Mouse (Mus musculus) embryonic fibroblast, embryonic 13.5 days (primary cell): ENCODE results near the gene Herc1. TPM values are rescaled to one million over a fixed set of nuclear protein-coding genes. Genes with fewer than 3 reads are reported as not detected.

Experiments used
- H3K27ac ChIP-seq: 2 replicates; pipeline ENCODE4 v1.5.1; 2012; ENCODE audit warnings: low read length, control low read depth, inconsistent platforms; ENCODE audit not compliant: insufficient read depth
- H3K4me1 ChIP-seq: 2 replicates; pipeline ENCODE4 v1.6.1; 2011; ENCODE audit warnings: low read length; ENCODE audit not compliant: control insufficient read depth, insufficient read depth
- H3K4me3 ChIP-seq: 2 replicates; pipeline ENCODE4 v1.5.1; 2011; ENCODE audit warnings: mild to moderate bottlenecking, control low read depth, low read length; ENCODE audit not compliant: insufficient read depth
- CTCF ChIP-seq: IDR thresholded peaks from 2 replicates; pipeline ENCODE4 v1.5.1; 2011; ENCODE audit warnings: mild to moderate bottlenecking, control low read depth, low read length, moderate library complexity, borderline replicate concordance; ENCODE audit not compliant: insufficient read depth
- POLR2A ChIP-seq: IDR thresholded peaks from 2 replicates; pipeline ENCODE4 v1.6.1; 2011; ENCODE audit warnings: low read depth, mild to moderate bottlenecking, control low read depth, low read length, moderate library complexity
- polyA plus RNA-seq: library from polyadenylated mRNA; stranded (reverse); fragments of >200 nt; gene quantifications from 2 replicates; pipeline ENCODE4 v1.2.4, GENCODE M21; 2011; ENCODE audit warnings: low read depth; ENCODE audit not compliant: missing spikeins, insufficient read length

The Herc1 gene
- polyA plus RNA-seq, 1 experiment: 34.9 TPM

GRCm38 (mm10) chr9:66326879-66327278 lies 23.4 kb upstream of the Herc1 start:
- H3K4me1 ChIP-seq: no peaks in the 10 kb centered on the region
- TF ChIP-seq POLR2A: no peak
- TF ChIP-seq CTCF: no peak
- no peak overlapping the region for H3K4me3 ChIP-seq
- H3K27ac ChIP-seq: no peak overlapping the region

- Histone ChIP-seq H3K4me1 (no peaks in the 10 kb centered on the region), H3K4me3 (no peak overlapping the region), H3K27ac (no peak overlapping the region)
- TF ChIP-seq POLR2A: no peak
- no peak for TF ChIP-seq CTCF
Observed at GRCm38 (mm10) chr9:66329474-66329873, 20.8 kb upstream of the Herc1 start.

- no peak for TF ChIP-seq POLR2A
- TF ChIP-seq CTCF: no peak
- no peak overlapping the region for H3K27ac ChIP-seq
- H3K4me1 ChIP-seq: no peaks in the 10 kb centered on the region
- H3K4me3 ChIP-seq: no peak overlapping the region
Observed at GRCm38 (mm10) chr9:66330437-66330836, 19.8 kb upstream of the Herc1 start.

- no peak overlapping the region for H3K4me3 ChIP-seq
- TF ChIP-seq CTCF (no peak), POLR2A (no peak)
- H3K4me1 ChIP-seq: no peaks in the 10 kb centered on the region
- no peak overlapping the region for H3K27ac ChIP-seq
Observed at GRCm38 (mm10) chr9:66331548-66331947, 18.7 kb upstream of the Herc1 start.

GRCm38 (mm10) chr9:66332393-66332792 lies 17.9 kb upstream of the Herc1 start:
- Histone ChIP-seq H3K4me3 (no peak overlapping the region), H3K4me1 (no peaks in the 10 kb centered on the region), H3K27ac (no peak overlapping the region)
- TF ChIP-seq CTCF (no peak), POLR2A (no peak)

GRCm38 (mm10) chr9:66337280-66337679 lies 13.0 kb upstream of the Herc1 start:
- TF ChIP-seq POLR2A: no peak
- TF ChIP-seq CTCF: no peak

GRCm38 (mm10) chr9:66338005-66338782 lies 12.1 kb upstream of the Herc1 start:
- H3K4me1 ChIP-seq: no peaks in the 10 kb centered on the region
- no peak overlapping the region for H3K4me3 ChIP-seq
- H3K27ac ChIP-seq: no peak overlapping the region
- no peak for TF ChIP-seq POLR2A
- no peak for TF ChIP-seq CTCF

More at GRCm38 (mm10) chr9:66337280-66337679, 13.0 kb upstream of the Herc1 start:
- no peaks in the 10 kb centered on the region for H3K4me1 ChIP-seq
- H3K4me3 ChIP-seq: no peak overlapping the region
- H3K27ac ChIP-seq: no peak overlapping the region

- Histone ChIP-seq H3K4me3 (no peak overlapping the region), H3K27ac (no peak overlapping the region), H3K4me1 (no peaks in the 10 kb centered on the region)
- TF ChIP-seq POLR2A: no peak
- no peak for TF ChIP-seq CTCF
Observed at GRCm38 (mm10) chr9:66339714-66340113, 10.5 kb upstream of the Herc1 start.

- H3K4me1 ChIP-seq: no peaks in the 10 kb centered on the region
- no peak overlapping the region for H3K4me3 ChIP-seq
- TF ChIP-seq CTCF (no peak), POLR2A (no peak)
- H3K27ac ChIP-seq: no peak overlapping the region
Observed at GRCm38 (mm10) chr9:66340394-66341094, 9.7 kb upstream of the Herc1 start.
